Mouse (Mus musculus): Measurements from ENCODE around the gene Hivep2.

DNA sequence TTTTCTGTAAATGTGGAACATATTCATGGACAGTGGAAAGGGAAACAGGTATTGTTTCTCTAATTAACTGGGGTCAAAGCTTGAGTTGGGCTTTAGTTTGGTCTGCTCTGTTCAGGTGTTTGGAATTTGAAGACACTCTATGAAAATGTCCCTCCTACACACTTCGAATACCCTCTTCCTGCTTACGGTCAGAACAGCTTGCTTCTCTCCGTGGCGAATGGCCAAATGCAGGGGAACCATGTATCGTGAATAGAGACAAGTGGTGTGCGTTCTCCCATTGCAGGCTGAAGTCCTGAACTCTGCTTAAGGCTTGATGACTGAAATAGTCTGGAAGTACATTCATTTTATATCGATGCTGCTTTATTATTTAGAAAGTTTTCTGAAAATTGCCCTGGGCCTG is 63.1 kb downstream of the Hivep2 start:
- TF ChIP-seq CTCF (IDR thresholded peaks at IDR 0.05; ENCODE audit: extremely low read depth, insufficient read depth, insufficient read length, insufficient replicate concordance) = no peak
- no peak for TF ChIP-seq POLR2A (IDR thresholded peaks at IDR 0.05; ENCODE audit: low read depth, low read length)

All from spleen, adult 2 months (tissue).